Mouse (Mus musculus) neutrophil, adult 5-6 weeks (primary cell): ENCODE results near the gene Cldn10. TPM values are rescaled to one million over a fixed set of nuclear protein-coding genes. Genes with fewer than 3 reads are reported as not detected.

ENCODE experiments used
- ATAC-seq: fragments of 151-379, 151-347 bp; 2 replicates; pipeline ENCODE4 v1.8.0; 2017; ENCODE audit warnings: mild to moderate bottlenecking, moderate TSS enrichment; ENCODE audit not compliant: insufficient number of reproducible peaks, poor library complexity, low FRiP score, severe bottlenecking; ENCODE audit errors: extremely low read depth
- total RNA-seq: library from RNA; stranded (forward); fragments of 200-1000 nt; gene quantifications from 2 replicates; pipeline ENCODE4 v1.2.3, GENCODE M21; 2017

Cldn10 gene
- total RNA-seq, 1 experiment from 2014 or later = 1.7 TPM

GRCm38 (mm10) chr14:118890101-118890500, 102.4 kb downstream of the Cldn10 start:
- no peak for ATAC-seq

GRCm38 (mm10) chr14:118895228-118895627, 107.5 kb downstream of the Cldn10 start:
- no peak for ATAC-seq

- ATAC-seq = no peak
Measured at GRCm38 (mm10) chr14:118895655-118896054, 107.9 kb downstream of the Cldn10 start.

GRCm38 (mm10) chr14:118899940-118900339, 112.2 kb downstream of the Cldn10 start:
- ATAC-seq = no peak

- ATAC-seq = no peak
Measured at GRCm38 (mm10) chr14:118900911-118901310, 113.2 kb downstream of the Cldn10 start.

GRCm38 (mm10) chr14:118903397-118903796, 115.7 kb downstream of the Cldn10 start:
- ATAC-seq = no peak

GRCm38 (mm10) chr14:118903867-118904562, 116.3 kb downstream of the Cldn10 start:
- no peak for ATAC-seq

GRCm38 (mm10) chr14:118907592-118907991, 119.9 kb downstream of the Cldn10 start:
- no peak for ATAC-seq

GRCm38 (mm10) chr14:118909872-118910271, 122.2 kb downstream of the Cldn10 start:
- ATAC-seq = no peak

- peak; percentile 65 for ATAC-seq
Measured at GRCm38 (mm10) chr14:118910332-118911222, 122.9 kb downstream of the Cldn10 start.

- ATAC-seq = no peak
Measured at GRCm38 (mm10) chr14:118911521-118911920, 123.8 kb downstream of the Cldn10 start.

GRCm38 (mm10) chr14:118913651-118914050, 125.9 kb downstream of the Cldn10 start:
- no peak for ATAC-seq

- ATAC-seq = 0 out of 2 replicates have a peak, but pooled peaks have one; percentile 34
Measured at GRCm38 (mm10) chr14:118919025-118919424, 131.3 kb downstream of the Cldn10 start.

GRCm38 (mm10) chr14:118920654-118921053, 132.9 kb downstream of the Cldn10 start:
- no peak for ATAC-seq

GRCm38 (mm10) chr14:118922251-118922650, 134.5 kb downstream of the Cldn10 start:
- ATAC-seq = no peak

GRCm38 (mm10) chr14:118922667-118923184, 135.0 kb downstream of the Cldn10 start:
- no peak for ATAC-seq
